In genomic region chr9:105494553-105495315, GRCm38 (mm10) we compare ENCODE assay signal across 8 mouse cellular contexts. TPM values are rescaled to one million over a fixed set of nuclear protein-coding genes. Genes with fewer than 3 reads are reported as not detected.
DNase-seq lines count a peak whose midpoint lies in the region; ATAC-seq and TF ChIP-seq lines count a peak whose summit lies in the region.

No protein-coding gene starts in this region.

- peak overlapping the region; percentile 94 for H3K9ac ChIP-seq in heart, embryonic 11.5 days (ENCODE audit: low read depth, low read length)
- peak overlapping the region; percentile 94 for H3K9ac ChIP-seq in kidney, embryonic 16.5 days (replicated peaks; ENCODE audit: low read length)
- peak overlapping the region; percentile 95 for H3K9ac ChIP-seq in liver, adult 2 months (ENCODE audit: low read depth, low read length)

- WGBS in heart, embryonic 11.5 days (ENCODE audit: insufficient replicate concordance): 2% methylated on average over 64 of the region's 83 CpGs
- under 1% methylated on average over 57 of the region's 83 CpGs for WGBS in kidney, embryonic 16.5 days
- under 1% methylated on average over 76 of the region's 83 CpGs for WGBS in liver, adult 2 months

- peak overlapping the region; percentile 81 for H3K27ac ChIP-seq in bone marrow macrophage, adult 2 months (ENCODE audit: insufficient read depth, low read depth, low read length)
- peak overlapping the region; percentile 88 for H3K27ac ChIP-seq in embryonic fibroblast, embryonic 13.5 days (ENCODE audit: insufficient read depth, low read length)
- H3K27ac ChIP-seq in heart, embryonic 11.5 days (ENCODE audit: low read depth, low read length): peak overlapping the region; percentile 98
- H3K27ac ChIP-seq in kidney, embryonic 16.5 days (ENCODE audit: low read length): peak overlapping the region; percentile 96
- peak overlapping the region; percentile 80 for H3K27ac ChIP-seq in liver, adult 2 months (replicated peaks; ENCODE audit: insufficient read depth, low read depth, low read length)

- ATAC-seq in heart, embryonic 11.5 days (replicated peaks; ENCODE audit: insufficient number of reproducible peaks, low FRiP score, low TSS enrichment): peak; percentile 99
- ATAC-seq in kidney, embryonic 16.5 days (ENCODE audit: low FRiP score, low TSS enrichment): peak; percentile 100

- H3K79me2 ChIP-seq in liver, adult 2 months (ENCODE audit: control insufficient read depth, insufficient read depth, low read length): peaks cover 8% of the 10 kb centered on the region
- H3K79me2 ChIP-seq in myocyte (ENCODE audit: control insufficient read depth, insufficient read depth): peaks cover 42% of the 10 kb centered on the region

- peak; percentile 95 for DNase-seq in A20 (ENCODE audit: low read depth, low spot score)
- DNase-seq in liver, adult 2 months (ENCODE audit: extremely low read depth, low read depth, low spot score): peak; percentile 77
- peak; percentile 97 for DNase-seq in splenic B cell, adult 2 months (ENCODE audit: low read depth, low spot score)

- peaks cover 6% of the 10 kb centered on the region for H3K4me1 ChIP-seq in bone marrow macrophage, adult 2 months (ENCODE audit: control insufficient read depth, insufficient read depth, low read length)
- peaks cover 4% of the 10 kb centered on the region for H3K4me1 ChIP-seq in embryonic fibroblast, embryonic 13.5 days (ENCODE audit: control insufficient read depth, insufficient read depth, low read length)
- H3K4me1 ChIP-seq in heart, embryonic 11.5 days (ENCODE audit: control insufficient read depth, insufficient read depth, low read length): peaks cover 3% of the 10 kb centered on the region; the same call in 1 of the 2 replicates
- H3K4me1 ChIP-seq in kidney, embryonic 16.5 days (ENCODE audit: insufficient read depth, low read length): peaks cover 31% of the 10 kb centered on the region
- H3K4me1 ChIP-seq in liver, adult 2 months (ENCODE audit: control insufficient read depth, insufficient read depth, low read length): 0 out of 2 replicates have a peak, but pooled peaks cover 2% of the 10 kb centered on the region

- H3ac ChIP-seq in myocyte (ENCODE audit: control insufficient read depth, insufficient read length): peak overlapping the region; percentile 99

- no peaks in the 10 kb centered on the region for H3K9me3 ChIP-seq in heart, embryonic 11.5 days (replicated peaks; ENCODE audit: control insufficient read depth, low read length)
- H3K9me3 ChIP-seq in kidney, embryonic 16.5 days (ENCODE audit: low read length): no peaks in the 10 kb centered on the region

- H3K36me3 ChIP-seq in heart, embryonic 11.5 days (ENCODE audit: control insufficient read depth, insufficient read depth, low read length): no peaks in the 10 kb centered on the region
- no peaks in the 10 kb centered on the region for H3K36me3 ChIP-seq in kidney, embryonic 16.5 days (ENCODE audit: insufficient read depth, low read length)
- peaks cover 2% of the 10 kb centered on the region; the same call in 1 of the 2 replicates for H3K36me3 ChIP-seq in liver, adult 2 months (ENCODE audit: control insufficient read depth, insufficient read depth, low read length)
- H3K36me3 ChIP-seq in myocyte (ENCODE audit: control insufficient read depth, insufficient read depth): no peaks in the 10 kb centered on the region
- no peaks in the 10 kb centered on the region for H3K36me3 ChIP-seq in splenic B cell, adult 2 months (ENCODE audit: control insufficient read depth, insufficient read depth, low read length, poor library complexity, severe bottlenecking)

- H3K27me3 ChIP-seq in heart, embryonic 11.5 days (ENCODE audit: control insufficient read depth, insufficient read depth, low read length): no peaks in the 10 kb centered on the region
- H3K27me3 ChIP-seq in kidney, embryonic 16.5 days (ENCODE audit: insufficient read depth, low read length): no peaks in the 10 kb centered on the region
- H3K27me3 ChIP-seq in liver, adult 2 months (ENCODE audit: control insufficient read depth, insufficient read depth, low read length): no peaks in the 10 kb centered on the region
- no peaks in the 10 kb centered on the region for H3K27me3 ChIP-seq in myocyte (ENCODE audit: control insufficient read depth, insufficient read depth, insufficient read length)
- no peaks in the 10 kb centered on the region for H3K27me3 ChIP-seq in splenic B cell, adult 2 months (ENCODE audit: control insufficient read depth, insufficient read depth, low read length, poor library complexity, severe bottlenecking)

- peak overlapping the region; percentile 79 for H3K4me3 ChIP-seq in bone marrow macrophage, adult 2 months (ENCODE audit: insufficient read depth, low read length)
- peak overlapping the region; percentile 99 for H3K4me3 ChIP-seq in embryonic fibroblast, embryonic 13.5 days (ENCODE audit: insufficient read depth, low read length)
- H3K4me3 ChIP-seq in heart, embryonic 11.5 days (ENCODE audit: low read depth, low read length): peak overlapping the region; percentile 92
- peak overlapping the region; percentile 75 for H3K4me3 ChIP-seq in kidney, embryonic 16.5 days (ENCODE audit: low read length)
- peak overlapping the region; percentile 89 for H3K4me3 ChIP-seq in liver, adult 2 months (ENCODE audit: insufficient read depth, low read depth, low read length)
- H3K4me3 ChIP-seq in myocyte: peak overlapping the region; percentile 63

- TF ChIP-seq CTCF in bone marrow macrophage, adult 2 months (IDR thresholded peaks at IDR 0.05; ENCODE audit: low read depth, low read length): 0 out of 2 replicates have a peak, but pooled peaks have one; percentile 15
- TF ChIP-seq CTCF in embryonic fibroblast, embryonic 13.5 days (IDR thresholded peaks at IDR 0.05; ENCODE audit: borderline replicate concordance, insufficient read depth, low read length): no peak
- peak; percentile 40; the same call in 1 of the 2 replicates for TF ChIP-seq CTCF in liver, adult 2 months (IDR thresholded peaks at IDR 0.05; ENCODE audit: low read depth, low read length)

- H3K4me2 ChIP-seq in heart, embryonic 11.5 days: peak overlapping the region; percentile 98
- H3K4me2 ChIP-seq in kidney, embryonic 16.5 days (replicated peaks; ENCODE audit: low read depth, low read length): peak overlapping the region; percentile 89
- H3K4me2 ChIP-seq in myocyte (ENCODE audit: low read depth): peak overlapping the region; percentile 88

- TF ChIP-seq POLR2A in bone marrow macrophage, adult 2 months (IDR thresholded peaks at IDR 0.05; ENCODE audit: borderline replicate concordance, low read depth, low read length): no peak; the same call in 1 of the 2 replicates
- peak; percentile 83 for TF ChIP-seq POLR2A in embryonic fibroblast, embryonic 13.5 days (IDR thresholded peaks at IDR 0.05; ENCODE audit: low read depth, low read length)
- peak; percentile 58 for TF ChIP-seq POLR2A in liver, adult 2 months (IDR thresholded peaks at IDR 0.05; ENCODE audit: extremely low read depth, insufficient read depth, low read length)
- peak; percentile 88 for TF ChIP-seq POLR2A in myocyte (IDR thresholded peaks at IDR 0.05; ENCODE audit: insufficient read length, low read depth)

TF ChIP-seq in myocyte, 11 proteins besides CTCF, POLR2A, EP300 and RAD21:
- TF ChIP-seq REST (IDR thresholded peaks at IDR 0.05; ENCODE audit: insufficient read depth, insufficient read length) (no peak), E2F4 (IDR thresholded peaks at IDR 0.05; ENCODE audit: insufficient read depth) (no peak), TCF3 (IDR thresholded peaks at IDR 0.05; ENCODE audit: insufficient read length, low read depth) (no peak), POLR2AphosphoS2 (IDR thresholded peaks at IDR 0.05; ENCODE audit: insufficient read length, low read depth) (peak; percentile 94)

RNA-seq across cellular contexts. Expression of gene Atp2c1, which starts 32.4 kb away (rescaled TPM):
- 101 and 105 TPM in 2 replicates for polyA plus RNA-seq in bone marrow macrophage, adult 2 months (2012; ENCODE audit: insufficient read depth, insufficient read length, missing spikeins)
- polyA plus RNA-seq in embryonic fibroblast, embryonic 13.5 days (2011; ENCODE audit: insufficient read length, low read depth, missing spikeins): 111 and 132 TPM in 2 replicates
- 53.0 and 61.4 TPM in 2 replicates for polyA plus RNA-seq in heart, embryonic 11.5 days (2014; fragmentation: Nextera tagmentation; extraction: Ambion mirVana)
- polyA plus RNA-seq in kidney, embryonic 16.5 days (2015; fragmentation: Nextera tagmentation; extraction: Ambion mirVana): 75.6 and 76.3 TPM in 2 replicates
- total RNA-seq in liver, adult 2 months (2014; rRNA removed): 49.9 and 50.0 TPM in 2 replicates
- 20.8 and 28.3 TPM in 2 replicates for polyA plus RNA-seq in liver, adult 2 months (2012; rRNA removed)
- 20.5 TPM for polyA plus RNA-seq in myocyte (2012; fragmentation: generic; extraction: Trizol)

Comparison
In these comparisons a context has a peak if more than half of its experiments do, and no peak if none do; other contexts are left out.
1. Peak in every context shown above with its lines: DNase-seq, ATAC-seq, H3K4me3 ChIP-seq and H3K27ac ChIP-seq.